Mouse (Mus musculus) heart, embryonic 16.5 days (tissue): ENCODE measurements around the gene Egflam. TPM values are rescaled to one million over a fixed set of nuclear protein-coding genes. Genes with fewer than 3 reads are reported as not detected.
A peak's percentile ranks its signal among the peaks of the same experiment; 100 is the strongest.

ENCODE experiments used
- ATAC-seq: fragments of 200-750 bp; cut with Nextera tagmentation; replicated peaks from 2 replicates; pipeline ENCODE4 v1.8.0; 2017; ENCODE audit warnings: moderate number of reproducible peaks; ENCODE audit not compliant: insufficient read depth, low FRiP score; ENCODE audit errors: extremely low read depth
- H3K27ac ChIP-seq: fragments of 300-500 bp; sonication (generic); 2 replicates; pipeline ENCODE4 v1.5.1; 2014; ENCODE audit warnings: mild to moderate bottlenecking, low read length, control low read depth, moderate library complexity
- H3K27me3 ChIP-seq: fragments of 300-500 bp; sonication (generic); 2 replicates; pipeline ENCODE4 v1.6.1; 2014; ENCODE audit warnings: low read length, mixed read lengths; ENCODE audit not compliant: control insufficient read depth, insufficient read depth
- H3K36me3 ChIP-seq: fragments of 300-500 bp; sonication (generic); 2 replicates; pipeline ENCODE4 v1.6.1; 2014; ENCODE audit not compliant: control insufficient read depth, insufficient read depth
- H3K4me1 ChIP-seq: fragments of 300-500 bp; sonication (generic); 2 replicates; pipeline ENCODE4 v1.6.1; 2014; ENCODE audit warnings: low read length, mixed read lengths; ENCODE audit not compliant: control insufficient read depth, insufficient read depth
- H3K4me2 ChIP-seq: fragments of 300-500 bp; sonication (generic); 2 replicates; pipeline ENCODE4 v1.6.1; 2014; ENCODE audit warnings: low read depth, mild to moderate bottlenecking, control low read depth, low read length
- H3K4me3 ChIP-seq: fragments of 300-500 bp; sonication (generic); 2 replicates; pipeline ENCODE4 v1.5.1; 2014; ENCODE audit warnings: mild to moderate bottlenecking, control low read depth, low read length
- H3K9ac ChIP-seq: fragments of 300-500 bp; sonication (generic); 2 replicates; pipeline ENCODE4 v1.6.1; 2014; ENCODE audit warnings: low read length, control low read depth
- H3K9me3 ChIP-seq: fragments of 300-500 bp; sonication (generic); replicated peaks from 2 replicates; pipeline ENCODE4 v1.6.1; 2016; ENCODE audit warnings: low read length; ENCODE audit not compliant: control insufficient read depth
- WGBS: fragments of 180-500 bp; shearing (Covaris S2); extraction: QIAGEN DNeasy Blood & Tissue Kit; methylation state at CpG from one replicate; pipeline ENCODE4 v1.1.7; 2014; 5-methylcytosine and 5-hydroxymethylcytosine counted together
- polyA plus RNA-seq: library from polyadenylated mRNA; unstranded; fragments of >200 nt; fragmentation: Nextera tagmentation; extraction: Ambion mirVana; gene quantifications from 2 replicates; pipeline ENCODE4 v1.2.1, GENCODE M21; 2015

Egflam gene
- 12.4 and 14.7 TPM in 2 replicates for polyA plus RNA-seq

- WGBS, result under 1% methylated on average over 61 of the region's 62 CpGs
- Histone ChIP-seq H3K4me1 (peaks cover 7% of the 10 kb centered on the region), H3K4me2 (peak within 1 kb of the TSS; percentile 94), H3K4me3 (peak within 1 kb of the TSS; percentile 65), H3K27me3 (peaks cover 13% of the 10 kb centered on the region; the same call in 1 of the 2 replicates), H3K36me3 (no peaks in the 10 kb centered on the region), H3K9me3 (0 out of 2 replicates have a peak, but pooled peaks cover 3% of the 10 kb centered on the region), H3K9ac (peak within 1 kb of the TSS; percentile 75), H3K27ac (peak within 1 kb of the TSS; percentile 49)
- ATAC-seq, result peak; percentile 61
These were observed at the start of gene Egflam for GRCm38 (mm10) chr15:7397818-7398608. Egflam (minus strand) TSS chr15:7398395.

GRCm38 (mm10) chr15:7443396-7444315 is 45.5 kb upstream of the Egflam start:
- Histone ChIP-seq H3K4me3 (no peak overlapping the region), H3K4me1 (peaks cover 3% of the 10 kb centered on the region; the same call in 1 of the 2 replicates), H3K27ac (no peak overlapping the region), H3K9ac (no peak overlapping the region), H3K9me3 (no peaks in the 10 kb centered on the region), H3K36me3 (no peaks in the 10 kb centered on the region), H3K27me3 (no peaks in the 10 kb centered on the region; the same call in 1 of the 2 replicates), H3K4me2 (no peak overlapping the region)
- ATAC-seq, result no peak
- WGBS, result 66% methylated on average over 17 of the region's 17 CpGs

- Histone ChIP-seq H3K27me3 (no peaks in the 10 kb centered on the region; the same call in 1 of the 2 replicates), H3K9ac (no peak overlapping the region; the same call in 1 of the 2 replicates), H3K9me3 (no peaks in the 10 kb centered on the region), H3K36me3 (no peaks in the 10 kb centered on the region), H3K4me3 (no peak overlapping the region), H3K4me1 (peaks cover 3% of the 10 kb centered on the region; the same call in 1 of the 2 replicates), H3K27ac (no peak overlapping the region), H3K4me2 (no peak overlapping the region)
- no peak for ATAC-seq
- WGBS, result 51% methylated on average over 16 of the region's 16 CpGs
These were observed 44.2 kb upstream of the Egflam start for GRCm38 (mm10) chr15:7442148-7443100.

- H3K4me2 ChIP-seq, result no peak overlapping the region
- no peaks in the 10 kb centered on the region for H3K27me3 ChIP-seq
- WGBS, result 24% methylated on average over 2 of the region's 2 CpGs
- no peak overlapping the region for H3K4me3 ChIP-seq
- no peak overlapping the region for H3K27ac ChIP-seq
- H3K9ac ChIP-seq, result no peak overlapping the region
- ATAC-seq, result no peak
- no peaks in the 10 kb centered on the region for H3K36me3 ChIP-seq
- no peaks in the 10 kb centered on the region for H3K9me3 ChIP-seq
- H3K4me1 ChIP-seq, result peaks cover 3% of the 10 kb centered on the region; the same call in 1 of the 2 replicates
These were observed 26.1 kb upstream of the Egflam start for GRCm38 (mm10) chr15:7424282-7424681.

GRCm38 (mm10) chr15:7404521-7404920 is 6.3 kb upstream of the Egflam start:
- Histone ChIP-seq H3K27ac (no peak overlapping the region), H3K27me3 (no peaks in the 10 kb centered on the region; the same call in 1 of the 2 replicates), H3K36me3 (no peaks in the 10 kb centered on the region), H3K9ac (no peak overlapping the region), H3K4me1 (no peaks in the 10 kb centered on the region), H3K9me3 (no peaks in the 10 kb centered on the region), H3K4me3 (no peak overlapping the region), H3K4me2 (no peak overlapping the region)
- 77% methylated on average over 8 of the region's 8 CpGs for WGBS
- ATAC-seq, result no peak

GRCm38 (mm10) chr15:7398609-7399540 is 680 bp upstream of the Egflam start:
- no peaks in the 10 kb centered on the region for H3K36me3 ChIP-seq
- H3K27me3 ChIP-seq, result peaks cover 13% of the 10 kb centered on the region; the same call in 1 of the 2 replicates
- peaks cover 7% of the 10 kb centered on the region for H3K4me1 ChIP-seq
- peak overlapping the region; percentile 75 for H3K9ac ChIP-seq
- WGBS, result 6% methylated on average over 17 of the region's 17 CpGs
- H3K9me3 ChIP-seq, result no peaks in the 10 kb centered on the region
- no peak overlapping the region for H3K27ac ChIP-seq
- peak overlapping the region; percentile 94 for H3K4me2 ChIP-seq
- peak overlapping the region; percentile 65 for H3K4me3 ChIP-seq
- ATAC-seq, result peak; percentile 28; the same call in 1 of the 2 replicates

- no peak for ATAC-seq
- peaks cover 7% of the 10 kb centered on the region for H3K4me1 ChIP-seq
- H3K9me3 ChIP-seq, result 0 out of 2 replicates have a peak, but pooled peaks cover 3% of the 10 kb centered on the region
- WGBS, result 3% methylated on average over 8 of the region's 8 CpGs
- H3K9ac ChIP-seq, result peak overlapping the region; percentile 75
- H3K27me3 ChIP-seq, result peaks cover 13% of the 10 kb centered on the region; the same call in 1 of the 2 replicates
- no peaks in the 10 kb centered on the region for H3K36me3 ChIP-seq
- H3K27ac ChIP-seq, result peak overlapping the region; percentile 49
- H3K4me2 ChIP-seq, result peak overlapping the region; percentile 94
- H3K4me3 ChIP-seq, result peak overlapping the region; percentile 65
These were observed 763 bp downstream of the Egflam start for GRCm38 (mm10) chr15:7397446-7397817.
